Mouse (Mus musculus): Measurements from ENCODE around the gene Gm42417.

The Gm42417 gene

DNA sequence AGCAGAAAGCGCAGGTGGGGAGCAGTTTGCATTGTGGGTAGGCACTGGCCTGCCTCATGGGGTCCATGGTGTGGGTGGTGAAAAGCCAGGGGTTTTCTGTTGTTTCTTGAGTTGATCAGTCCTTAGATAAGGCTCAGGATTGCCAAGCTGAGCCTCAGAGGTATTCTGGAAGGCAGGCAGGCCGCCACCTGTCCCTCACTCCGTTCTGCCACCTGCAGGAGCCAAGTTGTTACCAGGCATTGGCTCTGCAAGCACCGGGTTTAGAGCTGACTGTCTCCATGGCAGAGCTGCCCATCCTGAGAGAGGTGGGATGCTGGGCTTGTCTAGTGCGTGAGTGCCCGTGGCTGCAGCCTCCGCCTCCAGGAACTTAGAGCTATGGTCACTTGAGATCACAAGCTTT is 17.0 kb downstream of the Gm42417 start:
- no peak for DNase-seq (ENCODE audit: low read depth, low spot score)

DNA sequence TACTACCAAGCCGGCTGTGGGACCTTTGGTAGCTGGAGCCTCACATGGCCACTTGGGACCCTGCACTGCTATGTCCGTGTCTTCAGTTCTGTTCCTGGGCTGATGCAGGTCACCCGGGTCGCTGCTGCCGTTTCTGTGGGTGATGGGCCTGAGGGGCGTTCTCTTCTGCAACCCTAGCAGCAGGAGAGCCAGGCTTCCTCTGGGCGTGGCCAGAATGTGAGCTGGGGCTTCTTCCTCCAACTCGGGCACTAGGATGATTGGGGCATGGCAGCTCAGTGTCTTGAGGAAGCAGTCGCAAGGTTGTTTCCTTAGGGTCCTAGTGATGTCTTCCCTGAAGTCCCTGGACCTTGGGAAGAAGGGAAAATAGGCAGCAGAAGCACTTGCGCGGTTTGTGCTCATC is 19.6 kb downstream of the Gm42417 start:
- peak; percentile 63 for DNase-seq (ENCODE audit: low read depth, low spot score)

GRCm38 (mm10) chr1:36518259-36518658 is 21.0 kb downstream of the Gm42417 start:
- DNase-seq (ENCODE audit: low read depth, low spot score): no peak

DNA sequence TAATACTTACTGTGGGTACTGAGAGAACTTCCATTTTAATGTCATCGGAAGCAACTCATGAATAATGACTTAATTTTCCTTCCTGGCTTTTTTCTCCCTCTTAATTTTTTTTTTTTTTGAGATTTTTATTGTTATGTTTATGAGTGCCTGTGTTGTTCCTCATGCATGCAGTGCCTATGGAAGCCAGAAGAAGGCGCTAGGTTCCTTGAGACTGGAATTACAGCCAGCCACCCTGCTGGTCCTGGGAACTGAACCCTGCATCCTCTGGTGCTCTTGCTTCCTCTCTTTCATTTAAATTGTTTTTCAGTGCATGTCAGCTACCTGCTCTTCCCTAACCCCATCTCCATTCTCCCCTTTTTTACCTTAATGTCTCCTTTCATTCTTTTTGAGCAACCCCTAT is 25.5 kb downstream of the Gm42417 start:
- peak; percentile 89 for DNase-seq (ENCODE audit: low read depth, low spot score)

- DNase-seq (ENCODE audit: low read depth, low spot score): no peak
Measured at GRCm38 (mm10) chr1:36513310-36513709, 25.9 kb downstream of the Gm42417 start.

DNA sequence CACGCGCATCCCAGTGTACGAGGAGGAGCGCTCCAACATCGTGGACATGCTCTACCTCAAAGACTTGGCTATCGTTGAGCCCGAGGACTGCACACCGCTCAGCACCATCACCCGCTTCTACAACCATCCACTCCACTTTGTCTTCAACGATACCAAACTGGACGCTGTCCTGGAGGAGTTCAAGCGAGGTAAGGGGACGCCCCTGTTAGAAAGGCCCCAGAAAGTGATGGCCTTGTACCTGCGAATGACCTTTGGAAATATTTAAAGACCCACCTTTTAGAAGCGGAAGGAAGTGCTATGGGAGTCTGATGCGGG is 26.3 kb downstream of the Gm42417 start:
- DNase-seq (ENCODE audit: low read depth, low spot score): no peak

GRCm38 (mm10) chr1:36512089-36512965 is 26.9 kb downstream of the Gm42417 start:
- peak; percentile 62 for DNase-seq (ENCODE audit: low read depth, low spot score)

GRCm38 (mm10) chr1:36511289-36512021 is 27.8 kb downstream of the Gm42417 start, which contains the start of gene Cnnm3:
Gene Cnnm3 (plus strand): TSS chr1:36511867.
- DNase-seq (ENCODE audit: low read depth, low spot score): peak; percentile 98

DNA sequence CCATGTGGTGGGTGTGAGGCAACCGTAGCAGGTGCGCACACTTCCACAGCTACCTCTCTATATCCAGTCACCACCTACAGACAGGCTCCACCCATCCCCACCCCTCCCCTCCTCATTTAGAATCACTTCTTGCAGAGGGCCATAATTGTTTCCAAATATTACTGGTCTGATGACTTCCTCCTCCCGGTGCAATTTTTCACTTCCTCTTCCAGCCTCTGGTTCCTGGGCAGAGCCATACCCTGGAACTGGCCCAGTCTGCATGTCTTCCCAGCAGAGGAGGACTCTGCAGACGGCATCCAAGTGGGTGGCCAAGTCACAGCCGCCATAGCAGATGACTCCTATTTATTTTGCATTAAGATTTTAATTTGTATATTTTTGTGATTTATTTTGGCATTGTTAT is 31.0 kb downstream of the Gm42417 start:
- DNase-seq (ENCODE audit: low read depth, low spot score): no peak

GRCm38 (mm10) chr1:36501261-36501660 is 38.0 kb downstream of the Gm42417 start:
- peak; percentile 80 for DNase-seq (ENCODE audit: low read depth, low spot score)

DNA sequence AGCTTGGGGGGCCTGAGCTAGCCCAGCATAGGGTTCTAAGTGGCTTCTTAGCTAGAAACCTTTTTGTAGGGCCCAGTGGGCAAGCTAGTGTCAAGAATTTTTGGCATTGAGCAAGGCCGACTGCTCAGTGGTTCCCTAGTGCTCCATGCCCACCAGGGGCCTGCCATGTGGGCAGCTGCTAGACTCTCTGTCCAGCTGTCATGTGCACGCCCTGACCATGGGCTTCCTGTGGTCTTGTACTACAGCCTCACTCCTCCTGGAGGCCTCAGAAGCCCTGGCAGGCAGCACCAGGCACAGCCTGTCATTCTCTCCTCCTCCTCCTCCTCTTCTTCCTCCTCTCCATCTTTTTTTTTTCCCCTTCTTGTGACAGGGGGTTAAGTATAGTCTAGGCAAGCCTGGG is 41.9 kb downstream of the Gm42417 start:
- DNase-seq (ENCODE audit: low read depth, low spot score): no peak

- DNase-seq (ENCODE audit: low read depth, low spot score): no peak
Measured at GRCm38 (mm10) chr1:36496719-36497118, 42.5 kb downstream of the Gm42417 start.

- DNase-seq (ENCODE audit: low read depth, low spot score): no peak
Measured at GRCm38 (mm10) chr1:36493299-36493698, 45.9 kb downstream of the Gm42417 start.

GRCm38 (mm10) chr1:36492416-36493139 is 46.7 kb downstream of the Gm42417 start:
- peak; percentile 35 for DNase-seq (ENCODE audit: low read depth, low spot score)

DNA sequence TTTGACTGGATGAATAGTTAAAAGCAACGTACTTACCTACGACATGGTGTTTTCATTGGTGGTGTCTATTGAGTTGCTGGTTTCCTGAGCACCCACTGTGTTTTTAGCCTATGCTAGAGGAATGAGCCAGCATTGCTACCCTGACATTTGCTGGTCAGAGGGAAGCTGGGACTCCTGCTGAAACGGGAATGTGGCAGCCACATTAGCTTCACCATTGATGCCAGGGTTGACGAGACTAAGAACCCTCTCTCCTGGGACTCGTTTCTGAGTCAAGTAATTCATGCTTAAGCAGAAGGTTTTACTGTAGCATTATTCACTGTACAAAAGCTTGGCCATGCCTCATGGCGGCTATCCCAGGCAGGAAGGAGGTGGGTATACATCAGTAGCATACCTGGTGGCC is 49.6 kb downstream of the Gm42417 start:
- no peak for DNase-seq (ENCODE audit: low read depth, low spot score)

GRCm38 (mm10) chr1:36487111-36487510 is 52.1 kb downstream of the Gm42417 start:
- no peak for DNase-seq (ENCODE audit: low read depth, low spot score)

DNA sequence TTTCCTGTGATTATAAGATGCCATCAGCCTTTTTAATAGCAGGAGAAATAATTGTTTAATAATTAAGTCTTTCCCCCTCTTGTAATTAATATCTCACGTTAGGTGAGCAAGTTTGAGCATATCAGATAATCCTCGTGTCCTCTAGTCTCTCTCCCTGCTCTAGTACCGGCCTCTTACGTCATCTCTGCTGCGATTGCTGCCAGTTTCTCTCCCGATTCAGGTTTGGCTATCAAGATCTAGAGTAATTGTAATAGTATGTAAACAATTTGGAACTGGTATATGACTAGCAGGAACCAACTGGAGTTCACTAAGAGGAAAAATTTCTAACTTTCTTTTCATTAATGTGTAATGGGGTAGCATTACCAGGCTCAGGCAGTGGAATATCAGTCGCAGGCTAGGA is 54.1 kb downstream of the Gm42417 start:
- no peak for DNase-seq (ENCODE audit: low read depth, low spot score)

DNA sequence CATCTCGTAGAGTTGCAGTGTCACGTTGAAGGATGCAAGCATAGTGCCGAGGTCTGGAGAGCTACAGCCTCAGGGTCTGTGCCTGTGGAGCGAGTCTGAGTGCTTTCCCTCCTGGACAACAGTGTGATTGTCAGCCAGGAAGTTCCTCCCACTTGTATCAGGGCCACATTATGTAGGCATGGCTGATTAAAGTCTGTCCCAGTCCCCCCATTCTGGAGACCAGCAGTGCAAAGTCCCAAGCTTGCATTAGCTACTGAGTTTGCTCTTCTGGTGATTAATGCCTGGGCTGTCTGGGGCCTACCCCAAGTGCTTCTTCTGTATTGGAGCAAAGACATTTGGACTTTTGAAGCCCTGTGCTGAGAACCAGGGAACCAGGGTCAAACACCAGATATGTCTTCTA is 55.4 kb downstream of the Gm42417 start:
- DNase-seq (ENCODE audit: low read depth, low spot score): no peak
